Mouse (Mus musculus) kidney, adult 11 months (tissue): ENCODE results near the gene Exoc8.

ENCODE experiments used
- DNase-seq: peaks from one replicate; pipeline ENCODE4 v3.0.0; 2022

The Exoc8 gene

GRCm38 (mm10) chr8:124905482-124905881, 8.0 kb upstream of the Exoc8 start:
- no peak for DNase-seq

GRCm38 (mm10) chr8:124903198-124903597, 5.7 kb upstream of the Exoc8 start:
- DNase-seq, result peak; percentile 79

- no peak for DNase-seq
Measured at GRCm38 (mm10) chr8:124898251-124898905, 873 bp upstream of the Exoc8 start.

GRCm38 (mm10) chr8:124896632-124897385, 696 bp downstream of the Exoc8 start:
- DNase-seq, result peak; percentile 78

GRCm38 (mm10) chr8:124896010-124896631, 1.4 kb downstream of the Exoc8 start:
- DNase-seq, result no peak

- DNase-seq, result no peak
Measured at GRCm38 (mm10) chr8:124892596-124892995, 4.9 kb downstream of the Exoc8 start.

- no peak for DNase-seq
Measured at GRCm38 (mm10) chr8:124888385-124888784, 9.1 kb downstream of the Exoc8 start.

- DNase-seq, result no peak
Measured at GRCm38 (mm10) chr8:124878946-124879526, 18.5 kb downstream of the Exoc8 start.

GRCm38 (mm10) chr8:124878141-124878540, 19.4 kb downstream of the Exoc8 start:
- DNase-seq, result no peak

GRCm38 (mm10) chr8:124872690-124873089, 24.8 kb downstream of the Exoc8 start:
- no peak for DNase-seq

GRCm38 (mm10) chr8:124872081-124872480, 25.4 kb downstream of the Exoc8 start:
- no peak for DNase-seq

GRCm38 (mm10) chr8:124871474-124871873, 26.0 kb downstream of the Exoc8 start:
- DNase-seq, result no peak

- DNase-seq, result no peak
Measured at GRCm38 (mm10) chr8:124869708-124870107, 27.8 kb downstream of the Exoc8 start.

GRCm38 (mm10) chr8:124867126-124867525, 30.4 kb downstream of the Exoc8 start:
- no peak for DNase-seq

- no peak for DNase-seq
Measured at GRCm38 (mm10) chr8:124866669-124867068, 30.8 kb downstream of the Exoc8 start.

GRCm38 (mm10) chr8:124863729-124864128, 33.8 kb downstream of the Exoc8 start:
- DNase-seq, result no peak

GRCm38 (mm10) chr8:124863163-124863677, 34.3 kb downstream of the Exoc8 start:
- DNase-seq, result no peak

GRCm38 (mm10) chr8:124862321-124863162, 35.0 kb downstream of the Exoc8 start, which contains the start of the genes Gnpat and 2810004N23Rik:
TSS of gene Gnpat (plus strand) at chr8:124863033.
TSS of gene 2810004N23Rik (minus strand) at chr8:124863120.
- peak; percentile 90 for DNase-seq

GRCm38 (mm10) chr8:124860188-124860587, 37.3 kb downstream of the Exoc8 start:
- no peak for DNase-seq

- DNase-seq, result no peak
Measured at GRCm38 (mm10) chr8:124859466-124859865, 38.0 kb downstream of the Exoc8 start.

GRCm38 (mm10) chr8:124853511-124853910, 44.0 kb downstream of the Exoc8 start:
- no peak for DNase-seq

GRCm38 (mm10) chr8:124845573-124845972, 51.9 kb downstream of the Exoc8 start:
- peak; percentile 39 for DNase-seq
